Mouse (Mus musculus): ENCODE measurements around the gene Duoxa1.

- TF ChIP-seq CTCF (IDR thresholded peaks at IDR 0.05; ENCODE audit: extremely low read depth, insufficient read depth, low read length), result no peak
- no peak for TF ChIP-seq POLR2A (IDR thresholded peaks at IDR 0.05; ENCODE audit: extremely low read depth, insufficient read depth, low read length)
These were observed 34.8 kb downstream of the Duoxa1 start for GRCm38 (mm10) chr2:122278769-122279168.

Measured in cortical plate, adult 2 months (tissue).